Comparison of ENCODE assay signal across 22 mouse cellular contexts in the genomic region with DNA sequence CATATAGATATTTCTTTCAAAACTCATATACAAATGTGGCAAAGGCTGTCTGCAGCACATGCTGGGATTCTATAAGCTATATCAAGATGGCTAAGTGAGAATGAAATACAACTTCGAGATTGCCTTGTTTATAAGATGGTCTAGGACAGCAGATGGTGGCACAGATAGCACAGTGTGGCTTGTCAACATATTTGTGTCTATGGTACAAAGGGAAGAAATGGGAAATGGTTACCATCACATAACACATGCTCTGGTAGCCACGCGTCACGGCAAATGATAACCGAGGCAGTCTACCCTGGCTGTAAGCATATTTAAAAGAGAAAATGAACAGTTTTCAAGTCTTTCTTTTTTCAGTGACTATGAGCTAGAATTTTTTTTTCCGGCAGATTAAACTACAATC. TPM values are rescaled to one million over a fixed set of nuclear protein-coding genes. Genes with fewer than 3 reads are reported as not detected.
DNase-seq lines count a peak whose midpoint lies in the region; ATAC-seq and TF ChIP-seq lines count a peak whose summit lies in the region.
"Had no signal": no experiment of that assay in that cellular context is flagged by ENCODE, and none has a peak within 500 bp of the region (broad histone marks: within the 10 kb centered on the region; RNA-seq: fewer than 3 reads in every experiment).

No protein-coding gene starts in this region.

- WGBS in forebrain, embryonic 14.5 days, result 84% methylated on average over 6 of the region's 6 CpGs
- 95% methylated on average over 6 of the region's 6 CpGs for WGBS in forebrain, embryonic 11.5 days
- 76% methylated on average over 6 of the region's 6 CpGs for WGBS in lung, embryonic 14.5 days
- 95% methylated on average over 6 of the region's 6 CpGs for WGBS in hindbrain, embryonic 10.5 days

- peak; percentile 29 for DNase-seq in forebrain, embryonic 14.5 days (ENCODE audit: low spot score)
- no peak for DNase-seq in forebrain, embryonic 11.5 days (ENCODE audit: low spot score)
- DNase-seq in gastrocnemius, adult 2 months, result no peak
- no peak for DNase-seq in gastrocnemius, postnatal 36 days
- peak; percentile 22 for DNase-seq in lung, embryonic 14.5 days
- no peak for DNase-seq in lung, postnatal 14 days
- DNase-seq in brain, embryonic 14.5 days (ENCODE audit: low read depth), result peak; percentile 50
- no peak for DNase-seq in hindbrain, embryonic 10.5 days (ENCODE audit: low spot score)
- DNase-seq: adrenal gland, postnatal 10 days; cerebellum, adult 2 months; cerebellum, postnatal 14 days; embryo, embryonic 11 days; gastrocnemius, postnatal 14 days; heart, postnatal 4 days had no signal

- 0 out of 2 replicates have a peak, but pooled peaks cover 2% of the 10 kb centered on the region for H3K9me3 ChIP-seq in forebrain, embryonic 14.5 days (replicated peaks; ENCODE audit: control insufficient read depth, low read length)
- H3K9me3 ChIP-seq in forebrain, embryonic 11.5 days (ENCODE audit: control insufficient read depth, low read length), result no peaks in the 10 kb centered on the region
- peaks cover 3% of the 10 kb centered on the region; the same call in 1 of the 2 replicates for H3K9me3 ChIP-seq in lung, embryonic 14.5 days (ENCODE audit: low read depth, low read length)
- H3K9me3 ChIP-seq in hindbrain, embryonic 10.5 days, result 0 out of 2 replicates have a peak, but pooled peaks cover 3% of the 10 kb centered on the region
- H3K9me3 ChIP-seq: embryonic facial prominence, embryonic 15.5 days; heart, embryonic 10.5 days had no signal

- H3K4me3 ChIP-seq in forebrain, embryonic 14.5 days (ENCODE audit: low read depth, low read length), result no peak overlapping the region
- H3K4me3 ChIP-seq in forebrain, embryonic 11.5 days (ENCODE audit: low read depth, low read length), result no peak overlapping the region
- H3K4me3 ChIP-seq in gastrocnemius, adult 2 months, result no peak overlapping the region
- H3K4me3 ChIP-seq in lung, embryonic 14.5 days (ENCODE audit: low read depth, low read length), result no peak overlapping the region
- H3K4me3 ChIP-seq in hindbrain, embryonic 10.5 days, result no peak overlapping the region
- H3K4me3 ChIP-seq: embryonic facial prominence, embryonic 15.5 days; erythroblast, embryonic 14.5 days; heart, embryonic 10.5 days; hindbrain, embryonic 13.5 days had no signal

- no peaks in the 10 kb centered on the region for H3K36me3 ChIP-seq in forebrain, embryonic 14.5 days (ENCODE audit: control insufficient read depth, insufficient read depth, low read length)
- no peaks in the 10 kb centered on the region for H3K36me3 ChIP-seq in forebrain, embryonic 11.5 days (ENCODE audit: control insufficient read depth, insufficient read depth, low read length)
- no peaks in the 10 kb centered on the region for H3K36me3 ChIP-seq in lung, embryonic 14.5 days (ENCODE audit: insufficient read depth)
- H3K36me3 ChIP-seq in hindbrain, embryonic 10.5 days, result no peaks in the 10 kb centered on the region
- H3K36me3 ChIP-seq: embryonic facial prominence, embryonic 15.5 days; hindbrain, embryonic 13.5 days had no signal

- peak; percentile 37; the same call in 1 of the 2 replicates for ATAC-seq in forebrain, embryonic 14.5 days
- no peak for ATAC-seq in forebrain, embryonic 11.5 days (replicated peaks; ENCODE audit: low FRiP score)
- ATAC-seq in lung, embryonic 14.5 days (ENCODE audit: insufficient read depth), result no peak
- ATAC-seq: hindbrain, postnatal 0 days had no signal

- no peak overlapping the region for H3K27ac ChIP-seq in forebrain, embryonic 14.5 days (ENCODE audit: low read depth, low read length)
- H3K27ac ChIP-seq in forebrain, embryonic 11.5 days (ENCODE audit: low read depth, low read length), result no peak overlapping the region
- H3K27ac ChIP-seq in gastrocnemius, adult 2 months, result peak overlapping the region; percentile 91
- no peak overlapping the region for H3K27ac ChIP-seq in lung, embryonic 14.5 days (ENCODE audit: low read depth)
- no peak overlapping the region for H3K27ac ChIP-seq in hindbrain, embryonic 10.5 days
- H3K27ac ChIP-seq: embryonic facial prominence, embryonic 15.5 days; heart, embryonic 10.5 days; hindbrain, embryonic 13.5 days; hindbrain, postnatal 0 days had no signal

- no peak overlapping the region for H3K4me2 ChIP-seq in forebrain, embryonic 14.5 days (ENCODE audit: low read length)
- H3K4me2 ChIP-seq in forebrain, embryonic 11.5 days (ENCODE audit: low read depth, low read length, severe bottlenecking), result no peak overlapping the region
- H3K4me2 ChIP-seq in lung, embryonic 14.5 days, result no peak overlapping the region
- H3K4me2 ChIP-seq: embryonic facial prominence, embryonic 15.5 days; hindbrain, embryonic 13.5 days had no signal

- intact Hi-C loops in gastrocnemius, adult 2 months (cut with DNase I), result no loop called here
- intact Hi-C loops in gastrocnemius, postnatal 36 days (cut with DNase I), result no loop called here

- no peak for TF ChIP-seq POLR2A in brain, embryonic 14.5 days (IDR thresholded peaks at IDR 0.05; ENCODE audit: borderline replicate concordance, extremely low read depth, insufficient read depth, insufficient read length, poor library complexity, severe bottlenecking)

- no peaks in the 10 kb centered on the region for H3K4me1 ChIP-seq in forebrain, embryonic 14.5 days (ENCODE audit: control insufficient read depth, insufficient read depth, low read length)
- H3K4me1 ChIP-seq in forebrain, embryonic 11.5 days (replicated peaks; ENCODE audit: control insufficient read depth, insufficient read depth, low read length), result no peaks in the 10 kb centered on the region
- 0 out of 2 replicates have a peak, but pooled peaks cover 4% of the 10 kb centered on the region for H3K4me1 ChIP-seq in lung, embryonic 14.5 days (ENCODE audit: insufficient read depth)
- no peaks in the 10 kb centered on the region for H3K4me1 ChIP-seq in hindbrain, embryonic 10.5 days (replicated peaks)
- H3K4me1 ChIP-seq: embryonic facial prominence, embryonic 15.5 days; hindbrain, embryonic 13.5 days had no signal

- H3K9ac ChIP-seq in forebrain, embryonic 14.5 days (ENCODE audit: low read length), result no peak overlapping the region
- H3K9ac ChIP-seq in forebrain, embryonic 11.5 days (ENCODE audit: low read length), result no peak overlapping the region
- no peak overlapping the region for H3K9ac ChIP-seq in lung, embryonic 14.5 days
- H3K9ac ChIP-seq: embryonic facial prominence, embryonic 15.5 days; hindbrain, embryonic 13.5 days had no signal

- no peaks in the 10 kb centered on the region for H3K27me3 ChIP-seq in forebrain, embryonic 14.5 days (replicated peaks; ENCODE audit: control insufficient read depth, insufficient read depth, low read length)
- H3K27me3 ChIP-seq in forebrain, embryonic 11.5 days (ENCODE audit: control insufficient read depth, insufficient read depth, low read length), result no peaks in the 10 kb centered on the region
- no peaks in the 10 kb centered on the region for H3K27me3 ChIP-seq in lung, embryonic 14.5 days (ENCODE audit: insufficient read depth, low read length)
- H3K27me3 ChIP-seq in hindbrain, embryonic 10.5 days (ENCODE audit: insufficient read depth, poor library complexity, severe bottlenecking), result no peaks in the 10 kb centered on the region
- H3K27me3 ChIP-seq: embryonic facial prominence, embryonic 15.5 days; hindbrain, embryonic 13.5 days had no signal

- no peak for TF ChIP-seq CTCF in gastrocnemius, adult 2 months (IDR thresholded peaks at IDR 0.05)
- TF ChIP-seq CTCF in lung, embryonic 14.5 days (IDR thresholded peaks at IDR 0.05; ENCODE audit: low read depth), result no peak
- no peak for TF ChIP-seq CTCF in brain, embryonic 14.5 days (IDR thresholded peaks at IDR 0.05; ENCODE audit: borderline replicate concordance, extremely low read depth, insufficient read depth, insufficient read length)

RNA-seq across cellular contexts. Expression of gene Abcc9, which starts 32.8 kb away (rescaled TPM):
- polyA plus RNA-seq in forebrain, embryonic 14.5 days (2014; fragmentation: Nextera tagmentation; extraction: Ambion mirVana), result 1.9 and 2.9 TPM in 2 replicates
- 1.6 TPM in 2 replicates for polyA plus RNA-seq in forebrain, embryonic 11.5 days (2014; fragmentation: Nextera tagmentation; extraction: Ambion mirVana)
- 100 to 1,000 TPM; 123 to 135 TPM for total RNA-seq in gastrocnemius, adult 2 months (2021)
- 100 to 1,000 TPM; 124 to 126 TPM for total RNA-seq in gastrocnemius, postnatal 36 days (2021)
- polyA plus RNA-seq in lung, embryonic 14.5 days (2014; fragmentation: Nextera tagmentation; extraction: Ambion mirVana), result 4.9 and 6.3 TPM in 2 replicates
- polyA plus RNA-seq in brain, embryonic 14.5 days (2012; rRNA removed), result 4.4 and 8.0 TPM in 2 replicates
- 1.2 and 1.5 TPM in 2 replicates for polyA plus RNA-seq in hindbrain, embryonic 10.5 days (2016; fragmentation: Nextera tagmentation; extraction: Ambion mirVana)
- total RNA-seq: common myeloid progenitor, adult 5-6 weeks; granulocyte monocyte progenitor cell, adult 5-6 weeks; MEL had no signal
- polyA plus RNA-seq: erythroblast, embryonic 14.5 days had no signal

Comparison
In these comparisons a context has a peak if more than half of its experiments do, and no peak if none do; other contexts are left out.
1. DNase-seq: peak in forebrain, embryonic 14.5 days (single experiment), lung, embryonic 14.5 days (single experiment) and brain, embryonic 14.5 days (single experiment); none in forebrain, embryonic 11.5 days (single experiment), gastrocnemius, adult 2 months (single experiment), gastrocnemius, postnatal 36 days (0 of 2), lung, postnatal 14 days (single experiment) and hindbrain, embryonic 10.5 days (single experiment).